Mouse (Mus musculus): Measurements from ENCODE around the gene Eif2s3x. TPM values are rescaled to one million over a fixed set of nuclear protein-coding genes. Genes with fewer than 3 reads are reported as not detected.
"Not testable (repeated sequence)": the region's sequence is repeated elsewhere in the genome, so short reads cannot be mapped to it uniquely, and the experiment has no call there.

Gene Eif2s3x
- polyA plus RNA-seq, 1 experiment from 2014 or later, result 58.2 TPM

DNA sequence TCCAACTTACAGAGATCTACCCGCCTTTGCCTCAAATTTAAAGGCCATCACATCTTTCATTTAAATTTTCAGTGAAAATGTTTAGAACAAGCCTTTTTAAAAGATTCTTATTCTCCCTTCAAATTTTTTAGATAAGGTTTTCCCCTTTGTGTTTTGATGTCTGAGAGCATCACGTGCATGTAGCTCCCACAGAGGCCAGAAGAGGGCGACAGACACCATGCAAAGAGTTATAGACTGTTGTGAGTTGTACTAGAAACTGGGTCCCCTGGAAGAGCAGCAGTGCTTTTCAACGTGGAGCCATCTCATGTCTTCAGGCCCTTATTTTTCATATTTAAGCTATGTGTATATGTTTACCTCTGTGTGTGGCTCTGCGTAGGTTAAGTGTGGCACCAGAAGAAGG lies 14.9 kb downstream of the Eif2s3x start:
- no peaks in the 10 kb centered on the region; the same call in 1 of the 2 replicates for H3K9me3 ChIP-seq (replicated peaks; ENCODE audit: control insufficient read depth, low read length)
- 82% methylated on average over 5 of the region's 5 CpGs for WGBS
- no peak overlapping the region for H3K27ac ChIP-seq (ENCODE audit: low read length)
- H3K9ac ChIP-seq (ENCODE audit: low read length), result no peak overlapping the region
- peaks cover 36% of the 10 kb centered on the region for H3K36me3 ChIP-seq (ENCODE audit: control insufficient read depth, insufficient read depth)
- H3K27me3 ChIP-seq (ENCODE audit: control insufficient read depth, insufficient read depth, low read length), result no peaks in the 10 kb centered on the region
- H3K4me1 ChIP-seq (ENCODE audit: control insufficient read depth, insufficient read depth, low read length), result no peaks in the 10 kb centered on the region
- H3K4me2 ChIP-seq (ENCODE audit: low read depth, low read length), result no peak overlapping the region
- ATAC-seq (replicated peaks; ENCODE audit: extremely low read depth, insufficient read depth, low FRiP score), result no peak
- H3K4me3 ChIP-seq (ENCODE audit: low read length), result no peak overlapping the region

DNA sequence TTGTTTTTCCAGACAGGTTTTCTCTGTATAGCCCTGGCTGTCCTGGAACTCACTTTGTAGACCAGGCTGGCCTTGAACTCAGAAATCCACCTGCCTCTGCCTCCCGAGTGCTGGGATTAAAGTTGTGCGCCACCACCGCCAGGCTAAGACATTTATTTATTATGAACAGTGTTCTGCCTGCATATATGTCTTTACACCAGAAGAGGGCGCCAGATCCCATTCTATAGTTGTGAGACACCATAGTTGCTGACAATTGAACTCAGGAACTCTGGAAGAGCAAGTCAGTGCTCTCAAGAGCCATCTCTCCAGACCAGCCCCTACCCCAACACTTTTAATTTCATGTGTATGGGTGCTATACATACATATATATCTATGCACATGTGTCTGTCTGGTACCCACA lies 18.8 kb downstream of the Eif2s3x start:
- not testable (repeated sequence) for H3K4me1 ChIP-seq (ENCODE audit: control insufficient read depth, insufficient read depth, low read length); H3K9me3 ChIP-seq (replicated peaks; ENCODE audit: control insufficient read depth, low read length); H3K27ac ChIP-seq (ENCODE audit: low read length); H3K4me3 ChIP-seq (ENCODE audit: low read length); H3K9ac ChIP-seq (ENCODE audit: low read length); ATAC-seq (replicated peaks; ENCODE audit: extremely low read depth, insufficient read depth, low FRiP score); H3K27me3 ChIP-seq (ENCODE audit: control insufficient read depth, insufficient read depth, low read length); H3K4me2 ChIP-seq (ENCODE audit: low read depth, low read length)
- 63% methylated on average over 4 of the region's 4 CpGs for WGBS
- peaks cover 38% of the 10 kb centered on the region for H3K36me3 ChIP-seq (ENCODE audit: control insufficient read depth, insufficient read depth)

DNA sequence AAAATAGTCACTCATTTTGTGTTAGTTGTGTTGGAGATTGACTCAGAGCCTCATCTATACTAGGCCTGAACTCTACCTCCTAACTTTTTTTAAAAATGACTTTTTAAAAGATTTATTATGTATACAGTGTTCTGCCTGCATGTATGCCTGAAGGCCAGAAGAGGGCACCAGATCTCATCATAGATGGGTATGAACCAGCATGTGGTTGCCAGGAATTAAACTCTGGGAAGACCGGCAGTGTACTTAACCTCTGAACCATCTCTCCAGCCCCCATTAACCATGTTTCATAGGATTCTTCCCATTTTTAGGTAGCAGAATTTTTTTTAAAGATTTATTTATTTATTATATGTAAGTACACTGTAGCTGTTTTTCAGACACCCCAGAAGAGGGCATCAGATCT lies 27.5 kb downstream of the Eif2s3x start:
- Histone ChIP-seq H3K27me3 (ENCODE audit: control insufficient read depth, insufficient read depth, low read length) (peaks cover 7% of the 10 kb centered on the region), H3K9me3 (replicated peaks; ENCODE audit: control insufficient read depth, low read length) (no peaks in the 10 kb centered on the region), H3K9ac (ENCODE audit: low read length) (no peak overlapping the region), H3K36me3 (ENCODE audit: control insufficient read depth, insufficient read depth) (no peaks in the 10 kb centered on the region), H3K4me1 (ENCODE audit: control insufficient read depth, insufficient read depth, low read length) (no peaks in the 10 kb centered on the region), H3K4me3 (ENCODE audit: low read length) (no peak overlapping the region), H3K27ac (ENCODE audit: low read length) (no peak overlapping the region), H3K4me2 (ENCODE audit: low read depth, low read length) (no peak overlapping the region)
- 57% methylated on average over 1 of the region's 1 CpGs for WGBS
- ATAC-seq (replicated peaks; ENCODE audit: extremely low read depth, insufficient read depth, low FRiP score), result no peak

GRCm38 (mm10) chrX:94183814-94184213 lies 28.8 kb downstream of the Eif2s3x start:
- ATAC-seq (replicated peaks; ENCODE audit: extremely low read depth, insufficient read depth, low FRiP score), result no peak
- H3K27ac ChIP-seq (ENCODE audit: low read length), result no peak overlapping the region
- WGBS, result 33% methylated on average over 2 of the region's 3 CpGs
- H3K27me3 ChIP-seq (ENCODE audit: control insufficient read depth, insufficient read depth, low read length), result peaks cover 7% of the 10 kb centered on the region
- H3K36me3 ChIP-seq (ENCODE audit: control insufficient read depth, insufficient read depth), result no peaks in the 10 kb centered on the region
- no peak overlapping the region for H3K4me2 ChIP-seq (ENCODE audit: low read depth, low read length)
- H3K9ac ChIP-seq (ENCODE audit: low read length), result no peak overlapping the region
- no peak overlapping the region for H3K4me3 ChIP-seq (ENCODE audit: low read length)
- H3K4me1 ChIP-seq (ENCODE audit: control insufficient read depth, insufficient read depth, low read length), result no peaks in the 10 kb centered on the region
- no peaks in the 10 kb centered on the region for H3K9me3 ChIP-seq (replicated peaks; ENCODE audit: control insufficient read depth, low read length)

GRCm38 (mm10) chrX:94177715-94178340 lies 34.8 kb downstream of the Eif2s3x start:
- peak overlapping the region; percentile 69 for H3K4me3 ChIP-seq (ENCODE audit: low read length)
- WGBS, result 1% methylated on average over 51 of the region's 55 CpGs
- no peaks in the 10 kb centered on the region for H3K36me3 ChIP-seq (ENCODE audit: control insufficient read depth, insufficient read depth)
- H3K27ac ChIP-seq (ENCODE audit: low read length), result peak overlapping the region; percentile 99
- ATAC-seq (replicated peaks; ENCODE audit: extremely low read depth, insufficient read depth, low FRiP score), result peak; percentile 97
- H3K27me3 ChIP-seq (ENCODE audit: control insufficient read depth, insufficient read depth, low read length), result peaks cover 10% of the 10 kb centered on the region
- 0 out of 2 replicates have a peak, but pooled peaks cover 2% of the 10 kb centered on the region for H3K4me1 ChIP-seq (ENCODE audit: control insufficient read depth, insufficient read depth, low read length)
- peak overlapping the region; percentile 74 for H3K9ac ChIP-seq (ENCODE audit: low read length)
- H3K9me3 ChIP-seq (replicated peaks; ENCODE audit: control insufficient read depth, low read length), result no peaks in the 10 kb centered on the region
- H3K4me2 ChIP-seq (ENCODE audit: low read depth, low read length), result peak overlapping the region; percentile 74

DNA sequence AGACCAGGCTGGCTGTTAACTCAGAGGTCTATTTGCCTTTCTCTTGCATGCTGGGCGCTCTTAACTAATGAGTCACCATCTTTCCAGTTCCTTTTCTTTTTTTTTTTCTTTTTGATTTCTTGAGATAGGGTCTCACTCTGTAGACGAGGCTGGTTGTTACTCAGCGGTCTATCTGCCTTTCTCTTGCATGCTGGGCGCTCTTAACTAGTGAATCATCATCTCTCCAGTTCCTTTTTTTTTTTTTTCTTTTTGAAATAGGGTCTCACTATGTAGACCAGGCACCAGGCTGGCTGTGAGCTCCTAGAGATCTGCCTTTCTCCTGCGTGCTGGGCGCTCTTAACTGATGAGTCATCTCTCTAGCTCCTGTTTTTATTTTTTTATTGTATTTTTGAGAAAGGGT lies 43.3 kb downstream of the Eif2s3x start:
- Histone ChIP-seq H3K36me3 (ENCODE audit: control insufficient read depth, insufficient read depth) (no peaks in the 10 kb centered on the region), H3K4me3 (ENCODE audit: low read length) (no peak overlapping the region), H3K9ac (ENCODE audit: low read length) (no peak overlapping the region), H3K4me2 (ENCODE audit: low read depth, low read length) (no peak overlapping the region), H3K4me1 (ENCODE audit: control insufficient read depth, insufficient read depth, low read length) (no peaks in the 10 kb centered on the region), H3K27ac (ENCODE audit: low read length) (no peak overlapping the region), H3K9me3 (replicated peaks; ENCODE audit: control insufficient read depth, low read length) (no peaks in the 10 kb centered on the region), H3K27me3 (ENCODE audit: control insufficient read depth, insufficient read depth, low read length) (peaks cover 18% of the 10 kb centered on the region)
- no peak for ATAC-seq (replicated peaks; ENCODE audit: extremely low read depth, insufficient read depth, low FRiP score)
- WGBS, result 68% methylated on average over 6 of the region's 6 CpGs

- ATAC-seq (replicated peaks; ENCODE audit: extremely low read depth, insufficient read depth, low FRiP score), result no peak
- H3K4me1 ChIP-seq (ENCODE audit: control insufficient read depth, insufficient read depth, low read length), result no peaks in the 10 kb centered on the region
- no peak overlapping the region for H3K27ac ChIP-seq (ENCODE audit: low read length)
- H3K36me3 ChIP-seq (ENCODE audit: control insufficient read depth, insufficient read depth), result no peaks in the 10 kb centered on the region
- 49% methylated on average over 11 of the region's 11 CpGs for WGBS
- H3K9ac ChIP-seq (ENCODE audit: low read length), result no peak overlapping the region
- H3K4me2 ChIP-seq (ENCODE audit: low read depth, low read length), result no peak overlapping the region
- no peak overlapping the region for H3K4me3 ChIP-seq (ENCODE audit: low read length)
- peaks cover 57% of the 10 kb centered on the region for H3K27me3 ChIP-seq (ENCODE audit: control insufficient read depth, insufficient read depth, low read length)
- no peaks in the 10 kb centered on the region for H3K9me3 ChIP-seq (replicated peaks; ENCODE audit: control insufficient read depth, low read length)
These were observed 60.3 kb downstream of the Eif2s3x start for GRCm38 (mm10) chrX:94152251-94152830.

GRCm38 (mm10) chrX:94150471-94150870 lies 62.2 kb downstream of the Eif2s3x start:
- no peaks in the 10 kb centered on the region for H3K36me3 ChIP-seq (ENCODE audit: control insufficient read depth, insufficient read depth)
- no peak overlapping the region for H3K4me3 ChIP-seq (ENCODE audit: low read length)
- H3K27me3 ChIP-seq (ENCODE audit: control insufficient read depth, insufficient read depth, low read length), result peaks cover 61% of the 10 kb centered on the region
- H3K27ac ChIP-seq (ENCODE audit: low read length), result no peak overlapping the region
- no peaks in the 10 kb centered on the region for H3K9me3 ChIP-seq (replicated peaks; ENCODE audit: control insufficient read depth, low read length)
- H3K4me2 ChIP-seq (ENCODE audit: low read depth, low read length), result no peak overlapping the region
- WGBS, result 64% methylated on average over 19 of the region's 19 CpGs
- H3K9ac ChIP-seq (ENCODE audit: low read length), result no peak overlapping the region
- no peaks in the 10 kb centered on the region for H3K4me1 ChIP-seq (ENCODE audit: control insufficient read depth, insufficient read depth, low read length)
- no peak for ATAC-seq (replicated peaks; ENCODE audit: extremely low read depth, insufficient read depth, low FRiP score)

DNA sequence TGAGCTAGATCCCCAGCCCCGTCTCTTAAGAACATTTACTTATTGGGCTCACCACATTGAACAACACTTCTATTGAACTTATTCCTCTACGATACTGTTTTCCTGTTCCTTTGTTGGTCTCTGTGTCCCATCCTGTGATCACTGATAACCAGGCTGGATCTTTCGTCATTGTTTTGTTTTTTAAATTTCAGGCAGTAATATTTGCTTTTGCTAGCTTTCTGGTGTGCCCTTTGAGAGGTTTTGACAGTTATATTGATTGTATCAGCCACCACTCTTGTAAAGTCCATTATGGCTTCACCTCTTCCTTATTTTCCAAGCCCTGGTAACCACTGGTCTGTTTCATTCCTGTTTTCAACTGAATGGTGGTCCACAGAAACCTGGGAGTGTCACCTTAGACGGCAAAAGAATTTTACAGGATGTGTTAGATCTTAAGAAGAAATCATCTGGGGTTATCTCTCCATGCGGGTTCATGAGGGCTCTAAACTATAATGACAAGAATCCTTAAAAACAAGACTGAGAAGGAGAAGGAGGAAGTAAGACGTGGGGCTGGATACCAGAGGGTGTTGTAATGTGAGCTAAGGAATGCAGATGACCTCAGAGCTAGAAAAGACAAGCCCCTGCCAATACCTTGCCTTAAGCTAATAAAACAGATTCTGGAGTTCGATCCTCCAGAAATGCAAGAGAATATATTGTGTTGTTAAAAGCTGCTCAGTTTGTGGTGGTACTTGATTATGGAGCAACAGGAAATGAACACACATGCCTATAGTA lies 70.5 kb downstream of the Eif2s3x start:
- Histone ChIP-seq H3K9ac (ENCODE audit: low read length) (no peak overlapping the region), H3K36me3 (ENCODE audit: control insufficient read depth, insufficient read depth) (no peaks in the 10 kb centered on the region), H3K27ac (ENCODE audit: low read length) (no peak overlapping the region), H3K4me2 (ENCODE audit: low read depth, low read length) (no peak overlapping the region), H3K9me3 (replicated peaks; ENCODE audit: control insufficient read depth, low read length) (no peaks in the 10 kb centered on the region), H3K27me3 (ENCODE audit: control insufficient read depth, insufficient read depth, low read length) (peaks cover 56% of the 10 kb centered on the region), H3K4me3 (ENCODE audit: low read length) (no peak overlapping the region), H3K4me1 (ENCODE audit: control insufficient read depth, insufficient read depth, low read length) (no peaks in the 10 kb centered on the region)
- WGBS, result 56% methylated on average over 7 of the region's 7 CpGs
- ATAC-seq (replicated peaks; ENCODE audit: extremely low read depth, insufficient read depth, low FRiP score), result no peak
